ENCODE assay signal across 8 mouse cellular contexts in genomic region chr11:8662706-8663429, GRCm38 (mm10). TPM values are rescaled to one million over a fixed set of nuclear protein-coding genes. Genes with fewer than 3 reads are reported as not detected.
DNase-seq lines count a peak whose midpoint lies in the region; ATAC-seq lines count a peak whose summit lies in the region.

No protein-coding gene starts in this region.

- H3K4me2 ChIP-seq in forebrain, embryonic 14.5 days (ENCODE audit: low read length): peak overlapping the region; percentile 97
- H3K4me2 ChIP-seq in midbrain, embryonic 11.5 days: peak overlapping the region; percentile 97

- peaks cover 2% of the 10 kb centered on the region; the same call in 1 of the 2 replicates for H3K4me1 ChIP-seq in forebrain, embryonic 14.5 days (ENCODE audit: control insufficient read depth, insufficient read depth, low read length)
- peaks cover 9% of the 10 kb centered on the region for H3K4me1 ChIP-seq in midbrain, embryonic 11.5 days (ENCODE audit: control insufficient read depth, insufficient read depth, low read length)

- H3K4me3 ChIP-seq in forebrain, embryonic 14.5 days (ENCODE audit: low read depth, low read length): peak overlapping the region; percentile 64
- H3K4me3 ChIP-seq in midbrain, embryonic 11.5 days (ENCODE audit: low read depth, low read length): no peak overlapping the region; the same call in 1 of the 2 replicates

- intact Hi-C loops in left cerebral cortex, postnatal 4 days (cut with DNase I): no loop called here
- intact Hi-C loops in left cerebral cortex, postnatal 36 days (cut with DNase I): loop anchor here (5.0 kb wide), 2 partner anchors 41 to 126 kb away; no protein-coding TSS in a partner anchor

- H3K9me3 ChIP-seq in forebrain, embryonic 14.5 days (replicated peaks; ENCODE audit: control insufficient read depth, low read length): no peaks in the 10 kb centered on the region
- no peaks in the 10 kb centered on the region for H3K9me3 ChIP-seq in midbrain, embryonic 11.5 days (ENCODE audit: control insufficient read depth, low read length)

- WGBS in forebrain, embryonic 14.5 days: 33% methylated on average over 4 of the region's 4 CpGs
- WGBS in midbrain, embryonic 11.5 days: 53% methylated on average over 4 of the region's 4 CpGs

- peak; percentile 20 for DNase-seq in left cerebral cortex, postnatal 4 days
- no peak for DNase-seq in left cerebral cortex, postnatal 36 days (ENCODE audit: low spot score in 2 of 2)
- peak; percentile 30 for DNase-seq in forebrain, embryonic 14.5 days (ENCODE audit: low spot score)
- DNase-seq in kidney, postnatal 25 days: peak; percentile 57 to 64
- DNase-seq in midbrain, embryonic 11.5 days (ENCODE audit: low spot score, missing footprints): no peak
- DNase-seq in layer of hippocampus, adult 11-12 months (ENCODE audit: low spot score): no peak
- no peak for DNase-seq in spleen, adult 12 weeks (ENCODE audit: low spot score)
- no peak for DNase-seq in urinary bladder, postnatal 10 days (ENCODE audit: low spot score)

- H3K36me3 ChIP-seq in forebrain, embryonic 14.5 days (ENCODE audit: control insufficient read depth, insufficient read depth, low read length): no peaks in the 10 kb centered on the region
- H3K36me3 ChIP-seq in midbrain, embryonic 11.5 days (ENCODE audit: control insufficient read depth, insufficient read depth, low read length): no peaks in the 10 kb centered on the region

- no peak overlapping the region for H3K27ac ChIP-seq in forebrain, embryonic 14.5 days (ENCODE audit: low read depth, low read length)
- H3K27ac ChIP-seq in midbrain, embryonic 11.5 days (ENCODE audit: low read depth, low read length): no peak overlapping the region

- ATAC-seq in forebrain, embryonic 14.5 days: peak; percentile 27
- no peak for ATAC-seq in midbrain, embryonic 11.5 days (ENCODE audit: low FRiP score)

- H3K9ac ChIP-seq in forebrain, embryonic 14.5 days (ENCODE audit: low read length): peak overlapping the region; percentile 21; the same call in 1 of the 2 replicates
- no peak overlapping the region for H3K9ac ChIP-seq in midbrain, embryonic 11.5 days (ENCODE audit: low read length)

- 0 out of 2 replicates have a peak, but pooled peaks cover 9% of the 10 kb centered on the region for H3K27me3 ChIP-seq in forebrain, embryonic 14.5 days (replicated peaks; ENCODE audit: control insufficient read depth, insufficient read depth, low read length)
- peaks cover 6% of the 10 kb centered on the region for H3K27me3 ChIP-seq in midbrain, embryonic 11.5 days (ENCODE audit: control insufficient read depth, insufficient read depth, low read length)

RNA-seq across cellular contexts. Expression of gene Tns3, which starts 1.5 kb away (rescaled TPM):
- 10 to 100 TPM; 19.5 to 21.4 TPM for total RNA-seq in left cerebral cortex, postnatal 4 days (2021)
- 10 to 100 TPM; 36.9 to 39.4 TPM for total RNA-seq in left cerebral cortex, postnatal 36 days (2021)
- 4.4 and 5.2 TPM in 2 replicates for polyA plus RNA-seq in forebrain, embryonic 14.5 days (2014; fragmentation: Nextera tagmentation; extraction: Ambion mirVana)
- polyA plus RNA-seq in midbrain, embryonic 11.5 days (2014; fragmentation: Nextera tagmentation; extraction: Ambion mirVana): 4.9 and 5.0 TPM in 2 replicates

Comparison
In these comparisons a context has a peak if more than half of its experiments do, and no peak if none do; other contexts are left out.
1. DNase-seq: peak in left cerebral cortex, postnatal 4 days (single experiment), forebrain, embryonic 14.5 days (single experiment) and kidney, postnatal 25 days (2 of 2); none in left cerebral cortex, postnatal 36 days (0 of 2), midbrain, embryonic 11.5 days (single experiment), layer of hippocampus, adult 11-12 months (single experiment), spleen, adult 12 weeks (single experiment) and urinary bladder, postnatal 10 days (single experiment).